Mouse (Mus musculus): ENCODE data around the gene Invs. TPM values are rescaled to one million over a fixed set of nuclear protein-coding genes. Genes with fewer than 3 reads are reported as not detected.
"Not testable (repeated sequence)": the region's sequence is repeated elsewhere in the genome, so short reads cannot be mapped to it uniquely, and the experiment has no call there.

Invs gene
- polyA plus RNA-seq, 1 experiment from 2014 or later: 9.8 TPM

- peak; percentile 44 for DNase-seq (ENCODE audit: extremely low spot score, low spot score)
- Histone ChIP-seq H3K4me1 (peaks cover 18% of the 10 kb centered on the region), H3K36me3 (replicated peaks) (no peaks in the 10 kb centered on the region), H3K9me3 (no peaks in the 10 kb centered on the region), H3K4me3 (no peak overlapping the region; the same call in 1 of the 2 replicates), H3K27me3 (ENCODE audit: poor library complexity, severe bottlenecking) (peaks cover 74% of the 10 kb centered on the region), H3K27ac (no peak overlapping the region)
- 5% methylated on average over 7 of the region's 7 CpGs for WGBS
Measured at GRCm38 (mm10) chr4:48334927-48335763, 55.6 kb downstream of the Invs start.

DNA sequence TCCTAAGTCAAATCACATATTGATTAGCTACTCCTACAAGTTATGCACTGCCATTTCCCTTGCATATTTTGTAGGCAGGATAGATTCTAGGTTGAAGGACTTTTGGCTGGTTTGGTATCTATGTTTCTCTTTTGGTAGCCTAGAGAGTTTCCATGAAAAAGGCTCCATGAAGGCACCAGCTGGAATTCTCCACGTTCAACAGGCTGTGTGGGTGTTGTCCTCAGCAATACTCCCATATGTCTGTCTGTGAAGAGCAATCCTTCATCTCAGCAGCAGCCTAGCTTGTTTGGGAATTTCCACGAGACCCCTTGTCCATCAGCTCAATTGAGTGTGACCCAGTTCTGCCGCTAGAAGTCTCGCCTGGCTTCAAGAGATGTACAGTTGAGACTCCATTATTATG, 63.1 kb downstream of the Invs start:
- DNase-seq (ENCODE audit: extremely low spot score, low spot score): no peak
- Histone ChIP-seq H3K27ac (no peak overlapping the region), H3K36me3 (replicated peaks) (no peaks in the 10 kb centered on the region), H3K27me3 (ENCODE audit: poor library complexity, severe bottlenecking) (peaks cover 24% of the 10 kb centered on the region), H3K4me1 (no peaks in the 10 kb centered on the region), H3K9me3 (no peaks in the 10 kb centered on the region), H3K4me3 (no peak overlapping the region)
- 88% methylated on average over 4 of the region's 4 CpGs for WGBS

- no peaks in the 10 kb centered on the region for H3K4me1 ChIP-seq
- H3K9me3 ChIP-seq: peaks cover 4% of the 10 kb centered on the region; the same call in 1 of the 2 replicates
- WGBS: 73% methylated on average over 3 of the region's 3 CpGs
- H3K36me3 ChIP-seq (replicated peaks): no peaks in the 10 kb centered on the region
- no peak overlapping the region for H3K27ac ChIP-seq
- DNase-seq (ENCODE audit: extremely low spot score, low spot score): no peak
- H3K27me3 ChIP-seq (ENCODE audit: poor library complexity, severe bottlenecking): no peaks in the 10 kb centered on the region
- no peak overlapping the region for H3K4me3 ChIP-seq
Measured at GRCm38 (mm10) chr4:48362367-48362766, 82.8 kb downstream of the Invs start.

- H3K27me3 ChIP-seq (ENCODE audit: poor library complexity, severe bottlenecking): no peaks in the 10 kb centered on the region
- peaks cover 3% of the 10 kb centered on the region; the same call in 1 of the 2 replicates for H3K9me3 ChIP-seq
- WGBS: 73% methylated on average over 1 of the region's 1 CpGs
- no peak for DNase-seq (ENCODE audit: extremely low spot score, low spot score)
- no peak overlapping the region for H3K4me3 ChIP-seq
- H3K27ac ChIP-seq: no peak overlapping the region
- H3K36me3 ChIP-seq (replicated peaks): no peaks in the 10 kb centered on the region
- no peaks in the 10 kb centered on the region for H3K4me1 ChIP-seq
Measured at GRCm38 (mm10) chr4:48371037-48371436, 91.5 kb downstream of the Invs start.

DNA sequence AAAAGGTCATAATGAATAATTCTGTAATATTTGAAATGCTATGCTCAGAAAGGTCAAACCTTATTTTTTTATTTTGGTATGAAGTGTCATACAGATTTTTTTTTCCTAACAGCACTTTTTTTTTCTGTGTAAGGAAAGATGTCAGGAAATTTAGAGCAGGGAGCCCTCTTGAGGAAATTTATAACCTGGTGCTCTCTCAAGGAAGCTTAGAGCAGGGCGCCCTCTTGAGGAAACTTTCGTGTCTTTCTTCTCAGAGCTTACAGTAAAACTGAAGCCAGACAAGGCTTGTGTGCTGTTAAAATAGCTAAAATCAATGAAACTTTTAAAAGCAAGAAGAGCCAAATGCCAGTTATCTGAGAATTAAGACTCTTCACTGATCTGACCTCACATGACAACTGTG, 101.4 kb downstream of the Invs start:
- H3K27ac ChIP-seq: no peak overlapping the region
- no peaks in the 10 kb centered on the region for H3K36me3 ChIP-seq (replicated peaks)
- no peak overlapping the region for H3K4me3 ChIP-seq
- H3K27me3 ChIP-seq (ENCODE audit: poor library complexity, severe bottlenecking): no peaks in the 10 kb centered on the region
- peak; percentile 48 for DNase-seq (ENCODE audit: extremely low spot score, low spot score)
- WGBS: 1% methylated on average over 2 of the region's 2 CpGs
- H3K9me3 ChIP-seq: no peaks in the 10 kb centered on the region
- H3K4me1 ChIP-seq: no peaks in the 10 kb centered on the region

- DNase-seq (ENCODE audit: extremely low spot score, low spot score): no peak
- Histone ChIP-seq H3K9me3 (no peaks in the 10 kb centered on the region), H3K27ac (no peak overlapping the region), H3K4me3 (no peak overlapping the region), H3K36me3 (replicated peaks) (no peaks in the 10 kb centered on the region), H3K27me3 (ENCODE audit: poor library complexity, severe bottlenecking) (no peaks in the 10 kb centered on the region), H3K4me1 (no peaks in the 10 kb centered on the region)
- WGBS: 83% methylated on average over 5 of the region's 5 CpGs
Measured at GRCm38 (mm10) chr4:48382506-48382905, 102.9 kb downstream of the Invs start.

DNA sequence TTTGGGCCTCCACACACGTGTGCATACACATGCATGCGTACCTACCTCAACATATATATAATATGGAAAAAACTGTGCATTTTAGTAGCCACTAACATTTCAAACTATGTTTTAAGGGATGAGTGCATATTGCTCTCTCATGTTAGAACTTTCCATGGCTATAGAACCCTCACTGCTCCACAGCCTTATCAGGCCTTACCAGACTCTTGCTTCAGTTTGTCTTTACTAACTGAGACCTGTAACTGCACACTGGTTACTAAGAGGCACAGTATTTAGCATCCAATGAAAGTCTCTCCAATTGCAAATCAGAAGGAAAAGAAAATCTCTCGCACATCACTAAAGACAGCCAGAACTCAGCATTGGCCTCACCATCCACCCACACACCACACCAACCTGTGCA, 117.4 kb downstream of the Invs start:
- Histone ChIP-seq H3K4me1 (no peaks in the 10 kb centered on the region), H3K36me3 (replicated peaks) (peaks cover 7% of the 10 kb centered on the region; the same call in 1 of the 2 replicates), H3K4me3 (no peak overlapping the region), H3K9me3 (no peaks in the 10 kb centered on the region), H3K27me3 (ENCODE audit: poor library complexity, severe bottlenecking) (no peaks in the 10 kb centered on the region), H3K27ac (no peak overlapping the region)
- no peak for DNase-seq (ENCODE audit: extremely low spot score, low spot score)
- WGBS: 97% methylated on average over 3 of the region's 3 CpGs

- no peaks in the 10 kb centered on the region for H3K9me3 ChIP-seq
- no peaks in the 10 kb centered on the region for H3K36me3 ChIP-seq (replicated peaks)
- no peak overlapping the region for H3K4me3 ChIP-seq
- H3K27ac ChIP-seq: no peak overlapping the region
- 89% methylated on average over 16 of the region's 16 CpGs for WGBS
- no peaks in the 10 kb centered on the region for H3K27me3 ChIP-seq (ENCODE audit: poor library complexity, severe bottlenecking)
- no peaks in the 10 kb centered on the region for H3K4me1 ChIP-seq
- DNase-seq (ENCODE audit: extremely low spot score, low spot score): no peak
Measured at GRCm38 (mm10) chr4:48403066-48403640, 123.6 kb downstream of the Invs start.

- H3K4me1 ChIP-seq; H3K4me3 ChIP-seq; H3K27ac ChIP-seq; H3K9me3 ChIP-seq; H3K36me3 ChIP-seq (replicated peaks); H3K27me3 ChIP-seq (ENCODE audit: poor library complexity, severe bottlenecking); DNase-seq (ENCODE audit: extremely low spot score, low spot score): not testable (repeated sequence)
- WGBS: 86% methylated on average over 9 of the region's 10 CpGs
Measured at GRCm38 (mm10) chr4:48405724-48406491, 126.3 kb downstream of the Invs start.

DNA sequence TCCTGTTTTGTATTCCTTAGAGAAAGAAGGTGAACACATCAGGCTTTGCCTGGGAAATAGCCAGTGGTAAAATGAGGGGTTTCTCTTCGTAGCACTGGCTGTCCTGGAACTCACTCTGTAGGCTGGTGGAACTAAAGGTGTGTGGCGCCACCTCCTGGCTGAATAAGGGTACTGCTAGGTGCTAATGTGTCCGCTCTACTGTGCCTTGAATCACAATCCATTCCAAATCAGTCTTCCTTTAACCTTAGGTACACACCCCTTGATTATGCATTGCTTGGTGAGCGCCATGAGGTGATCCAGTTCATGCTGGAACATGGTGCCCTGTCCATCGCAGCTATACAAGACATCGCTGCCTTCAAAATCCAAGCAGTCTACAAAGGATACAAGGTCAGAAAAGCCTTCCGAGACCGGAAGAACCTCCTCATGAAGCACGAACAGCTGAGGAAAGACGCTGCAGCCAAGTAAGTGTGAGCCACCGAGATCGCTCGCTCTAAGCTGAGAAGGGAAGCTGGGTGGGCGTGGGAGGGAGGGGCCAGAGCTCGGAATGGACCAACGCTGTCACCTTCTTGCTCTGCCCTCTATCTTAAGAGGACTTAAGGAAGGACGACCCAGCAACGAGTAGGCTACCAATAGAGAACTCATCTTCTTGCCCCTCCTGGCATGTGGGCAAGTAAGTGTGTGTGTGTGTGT, 127.9 kb downstream of the Invs start:
- Histone ChIP-seq H3K27ac (no peak overlapping the region), H3K27me3 (ENCODE audit: poor library complexity, severe bottlenecking) (no peaks in the 10 kb centered on the region), H3K36me3 (replicated peaks) (no peaks in the 10 kb centered on the region), H3K9me3 (no peaks in the 10 kb centered on the region), H3K4me3 (no peak overlapping the region), H3K4me1 (no peaks in the 10 kb centered on the region)
- WGBS: 46% methylated on average over 18 of the region's 18 CpGs
- DNase-seq (ENCODE audit: extremely low spot score, low spot score): peak; percentile 69

GRCm38 (mm10) chr4:48413473-48413872, 133.9 kb downstream of the Invs start:
- no peaks in the 10 kb centered on the region for H3K9me3 ChIP-seq
- no peaks in the 10 kb centered on the region for H3K27me3 ChIP-seq (ENCODE audit: poor library complexity, severe bottlenecking)
- no peak for DNase-seq (ENCODE audit: extremely low spot score, low spot score)
- H3K27ac ChIP-seq: no peak overlapping the region
- no peak overlapping the region for H3K4me3 ChIP-seq
- H3K4me1 ChIP-seq: no peaks in the 10 kb centered on the region
- no peaks in the 10 kb centered on the region for H3K36me3 ChIP-seq (replicated peaks)
- WGBS: 95% methylated on average over 8 of the region's 8 CpGs

GRCm38 (mm10) chr4:48415838-48416335, 136.3 kb downstream of the Invs start:
- no peak for DNase-seq (ENCODE audit: extremely low spot score, low spot score)
- no peak overlapping the region for H3K4me3 ChIP-seq
- H3K4me1 ChIP-seq: no peaks in the 10 kb centered on the region
- H3K27me3 ChIP-seq (ENCODE audit: poor library complexity, severe bottlenecking): no peaks in the 10 kb centered on the region
- H3K27ac ChIP-seq: no peak overlapping the region
- no peaks in the 10 kb centered on the region for H3K9me3 ChIP-seq
- 89% methylated on average over 10 of the region's 10 CpGs for WGBS
- peaks cover 18% of the 10 kb centered on the region for H3K36me3 ChIP-seq (replicated peaks)

All from forebrain, embryonic 10.5 days (tissue).